Mouse (Mus musculus) heart, adult 8-10 months (tissue): Measurements from ENCODE around the gene Olfr877. TPM values are rescaled to one million over a fixed set of nuclear protein-coding genes. Genes with fewer than 3 reads are reported as not detected.

Experiments
- DNase-seq: peaks from one replicate; pipeline ENCODE4 v3.0.0; 2022; ENCODE audit warnings: low spot score
- total RNA-seq, 4 experiments: library from RNA; stranded (reverse); gene quantifications; 2 replicates each; pipeline ENCODE4 v1.2.4; 2022

Olfr877 gene
- total RNA-seq: not detected

DNA sequence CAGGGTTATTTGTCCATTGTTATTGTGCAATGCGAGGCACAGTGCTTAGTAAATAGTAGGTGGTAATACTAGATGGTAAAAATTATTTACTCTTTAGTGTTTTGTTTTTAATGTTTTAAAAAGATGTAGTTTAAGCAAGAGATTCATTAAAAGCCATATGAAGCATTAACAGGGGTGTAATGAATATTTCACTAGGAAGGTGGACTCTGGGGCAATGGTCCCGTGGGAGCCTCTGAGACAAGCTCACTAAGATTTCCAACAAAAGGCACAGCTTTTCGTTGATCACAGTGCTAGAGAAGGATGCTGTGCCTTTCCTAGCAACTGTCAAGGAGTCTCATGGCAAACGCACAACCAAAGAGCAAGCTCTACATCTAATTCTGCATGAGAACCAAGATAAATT is at the start of gene Olfr877:
Olfr877 (plus strand) TSS at position 301 of the 400 bp plus-strand sequence.
- no peak for DNase-seq

DNA sequence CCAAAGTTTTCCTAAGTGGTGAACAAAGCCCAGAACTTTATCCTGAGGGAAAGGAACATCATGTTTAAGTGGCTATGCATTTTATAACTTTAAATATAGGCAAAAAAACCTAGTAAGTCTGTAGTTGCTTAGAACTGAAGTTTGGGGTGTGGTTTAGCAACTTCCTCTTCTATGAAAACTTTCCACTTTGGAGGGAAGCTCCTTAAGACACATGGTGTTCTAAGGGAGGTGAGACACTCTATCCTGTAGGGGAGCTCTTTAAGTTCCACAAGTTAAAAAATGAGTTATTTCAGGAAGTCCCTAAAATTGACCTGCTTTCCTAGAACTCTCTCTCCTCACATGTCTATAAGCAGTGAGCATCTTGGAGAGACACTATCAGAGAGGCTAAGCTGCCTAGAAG is 46.8 kb upstream of the Olfr877 start:
- no peak for DNase-seq

DNA sequence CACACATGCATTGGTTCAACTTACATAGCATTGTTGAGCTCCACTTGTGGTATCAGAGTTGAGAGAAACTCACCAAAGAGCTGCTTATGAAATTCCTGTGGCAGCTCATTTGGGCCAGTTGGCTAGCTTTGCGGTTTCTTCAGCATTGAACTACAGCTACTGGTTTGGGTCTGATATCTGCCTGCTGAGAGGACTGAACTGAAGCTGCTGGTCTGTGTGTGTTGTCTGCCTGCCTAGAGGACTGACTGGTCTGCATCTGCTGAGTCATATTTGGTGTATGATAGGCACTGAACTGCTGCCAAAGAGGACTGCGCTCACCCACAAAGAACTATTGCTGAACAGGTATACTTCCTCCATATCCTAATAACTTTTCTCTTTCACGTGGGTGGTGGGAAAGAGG is 45.6 kb upstream of the Olfr877 start:
- DNase-seq: no peak

DNA sequence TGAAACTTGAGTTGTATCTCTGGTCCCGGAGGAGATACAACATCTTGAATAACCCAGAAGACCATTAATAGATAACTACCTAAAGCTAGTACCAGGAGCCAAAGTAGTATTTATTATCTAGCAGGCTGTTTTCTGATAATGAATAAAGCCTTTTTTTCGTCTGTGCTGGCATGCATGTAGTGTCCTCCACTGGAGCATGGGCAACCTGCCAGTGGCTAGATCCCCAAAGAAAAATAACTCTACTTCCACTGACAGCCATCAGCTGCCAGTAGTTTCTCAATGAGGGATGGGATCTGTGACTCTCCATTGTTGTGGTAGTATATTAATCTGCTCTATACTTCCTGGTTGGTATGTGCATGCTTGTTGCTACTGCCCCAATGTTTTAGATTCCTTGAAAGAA is 45.1 kb upstream of the Olfr877 start:
- no peak for DNase-seq

DNA sequence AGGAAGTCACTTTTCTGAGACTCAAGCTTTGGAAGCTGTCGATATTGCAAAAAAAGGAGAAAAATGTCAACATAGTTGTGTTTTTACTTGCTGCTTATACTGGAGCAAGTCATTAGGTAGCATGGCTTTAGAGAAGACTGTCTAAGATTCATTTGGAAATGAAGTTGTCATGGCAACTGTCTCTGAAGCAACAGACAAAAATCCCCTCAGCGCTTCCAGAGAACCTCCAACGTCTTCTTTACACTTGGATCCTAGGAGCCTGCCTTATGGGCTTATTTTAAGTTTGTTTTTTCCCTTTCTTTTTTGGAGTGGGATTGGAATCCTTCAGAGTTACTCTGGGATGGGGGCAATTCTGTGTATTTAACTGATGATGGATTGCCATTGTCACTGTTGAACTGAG is 39.4 kb upstream of the Olfr877 start:
- no peak for DNase-seq

DNA sequence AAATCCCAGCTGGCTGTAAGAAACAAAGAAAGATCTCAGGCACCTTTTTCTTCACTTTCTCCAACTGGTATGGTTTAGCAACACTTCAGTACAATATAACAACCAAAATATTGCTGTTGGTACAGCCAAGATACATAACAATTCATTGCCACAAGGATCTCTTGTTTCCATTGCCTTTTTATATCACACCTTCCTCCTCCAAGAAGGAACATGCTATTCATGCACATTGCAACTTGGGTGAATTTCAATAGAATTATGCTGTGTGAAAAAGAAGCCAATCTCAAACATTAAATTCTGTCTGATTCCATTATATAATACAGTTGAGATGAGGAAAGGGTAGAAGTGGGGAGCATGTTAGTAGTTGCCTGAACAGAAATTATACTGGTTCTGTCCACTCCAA is 24.2 kb upstream of the Olfr877 start:
- no peak for DNase-seq

DNA sequence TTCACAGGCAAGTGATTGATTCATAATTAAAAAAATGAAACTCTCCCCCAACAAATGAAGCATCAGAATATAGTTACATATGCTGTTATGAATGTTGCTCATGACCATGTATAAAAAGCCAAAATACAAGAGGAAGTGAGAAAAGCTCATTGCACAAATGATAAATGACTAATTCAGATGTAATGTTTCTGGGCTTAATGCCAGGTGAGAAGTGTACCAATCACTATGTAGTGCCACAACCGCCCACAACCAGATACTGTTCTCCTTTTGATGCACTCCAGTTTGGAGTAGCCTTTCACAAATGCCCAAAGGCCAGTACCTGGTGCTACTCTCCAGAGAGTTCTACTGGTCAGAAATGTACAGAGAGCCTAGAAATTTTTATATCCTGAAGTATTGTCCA is 20.7 kb upstream of the Olfr877 start:
- DNase-seq: no peak

DNA sequence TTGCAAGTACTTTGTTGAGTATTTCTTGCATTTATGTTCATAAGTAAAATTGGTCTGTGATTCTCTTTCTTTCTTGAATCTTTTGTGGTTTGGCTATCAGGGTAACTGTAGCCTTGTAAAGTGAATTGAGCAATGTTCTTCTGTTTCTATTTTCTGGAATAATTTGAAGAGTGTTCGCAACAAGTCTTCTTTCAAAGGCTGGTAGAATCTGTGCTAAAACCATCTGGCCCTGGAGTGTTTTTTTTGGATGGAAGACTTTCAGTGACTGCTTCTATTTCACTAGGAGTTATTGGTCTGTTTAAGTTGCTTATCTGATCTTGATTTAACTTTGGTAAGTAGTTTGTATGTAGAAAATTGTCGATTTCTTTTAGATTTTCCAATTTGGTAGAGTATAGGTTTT is 4.8 kb upstream of the Olfr877 start:
- DNase-seq: no peak

DNA sequence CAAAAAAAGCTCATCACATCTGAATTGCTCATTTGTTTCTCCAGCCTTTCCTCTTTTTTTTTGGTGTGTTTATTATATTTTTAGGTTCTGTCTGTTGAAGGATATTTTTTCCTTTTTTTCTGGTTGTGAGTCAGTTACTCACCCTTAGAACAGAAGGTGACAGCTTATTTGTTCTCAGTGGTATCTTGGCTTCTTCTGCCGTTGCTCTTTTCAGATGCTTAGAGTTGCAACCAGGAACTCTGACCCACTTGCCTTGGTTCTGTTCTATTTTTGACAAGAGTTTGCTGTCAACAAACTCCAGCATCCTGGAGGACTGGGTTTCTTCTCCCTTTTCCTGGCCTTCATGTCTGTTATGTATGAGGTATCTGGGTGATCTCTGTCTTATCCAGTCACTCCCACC is 9.3 kb downstream of the Olfr877 start:
- no peak for DNase-seq

DNA sequence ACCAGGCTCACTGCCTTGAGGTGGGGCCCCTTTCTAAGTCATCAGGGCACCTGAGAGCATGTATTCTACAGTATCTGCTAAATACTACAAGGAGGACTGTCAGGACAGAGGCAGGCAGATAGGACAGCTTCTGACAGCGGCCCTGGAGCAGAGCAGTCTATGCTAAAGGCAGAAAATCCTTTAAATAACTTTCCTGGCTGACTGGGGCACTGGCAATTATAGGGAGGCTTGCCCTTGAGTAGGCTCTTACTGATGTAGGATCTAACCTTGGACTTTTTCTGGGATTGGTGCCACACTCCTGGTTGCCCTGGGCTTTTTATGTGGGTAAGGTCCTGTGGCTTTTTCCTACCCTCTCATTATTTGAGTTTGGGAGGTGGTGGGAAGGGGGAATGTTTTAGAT is 16.2 kb downstream of the Olfr877 start:
- DNase-seq: no peak

DNA sequence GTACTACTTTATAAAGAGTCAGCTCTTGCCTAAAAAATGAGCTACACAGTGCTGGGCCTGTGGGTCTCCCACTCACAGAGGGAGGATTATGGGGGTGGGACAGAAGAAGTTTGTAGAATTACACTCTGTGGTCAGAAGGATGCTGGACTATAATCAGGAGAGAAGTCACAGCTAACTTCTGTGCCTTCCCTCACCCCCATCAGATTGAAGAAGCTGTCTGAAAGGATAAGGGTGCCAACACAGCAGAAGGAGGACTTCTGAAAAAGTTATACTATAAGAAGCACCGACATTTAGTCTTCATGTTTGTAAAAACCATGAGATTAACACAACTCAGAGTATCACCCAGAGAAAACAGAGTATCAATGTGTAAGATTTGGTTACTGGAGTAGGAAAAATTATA is 17.0 kb downstream of the Olfr877 start:
- no peak for DNase-seq

DNA sequence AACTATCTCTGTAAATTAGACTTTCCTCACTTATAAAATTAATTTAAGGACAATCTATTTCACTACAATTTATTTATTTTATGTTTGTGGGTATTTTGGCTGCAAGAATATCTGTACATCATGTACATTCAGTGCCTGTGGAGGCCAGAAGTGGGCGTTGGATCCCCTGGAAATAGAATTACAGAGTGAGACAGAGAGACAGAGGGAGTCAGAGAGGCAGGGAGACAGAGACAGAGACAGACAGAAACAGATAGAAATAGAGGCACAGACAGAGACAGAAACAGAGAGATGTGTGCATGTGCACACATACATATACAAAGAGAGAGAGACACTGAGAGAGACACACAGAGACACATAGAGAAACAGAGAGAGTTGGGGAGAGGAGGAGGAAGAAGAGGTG is 17.5 kb downstream of the Olfr877 start:
- DNase-seq: no peak

DNA sequence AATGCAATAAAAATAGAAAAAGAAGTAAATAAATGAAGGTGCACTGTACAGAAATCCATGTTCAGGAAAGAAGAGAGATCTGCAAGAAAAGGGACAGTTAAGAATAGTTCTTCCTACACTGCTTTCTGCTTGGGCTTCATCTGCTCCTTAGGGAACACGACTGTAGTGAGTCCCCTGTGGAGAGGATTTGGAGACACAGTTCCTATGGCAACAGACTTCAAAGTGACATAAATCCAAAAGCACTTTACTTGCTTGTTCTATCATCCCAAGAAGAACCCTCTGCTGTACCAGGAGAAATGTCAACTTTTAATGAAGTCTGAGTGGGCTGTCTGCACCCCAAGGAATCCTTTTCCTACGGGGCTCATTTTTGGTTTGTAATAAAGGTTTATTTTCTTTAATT is 36.9 kb downstream of the Olfr877 start:
- DNase-seq: no peak

DNA sequence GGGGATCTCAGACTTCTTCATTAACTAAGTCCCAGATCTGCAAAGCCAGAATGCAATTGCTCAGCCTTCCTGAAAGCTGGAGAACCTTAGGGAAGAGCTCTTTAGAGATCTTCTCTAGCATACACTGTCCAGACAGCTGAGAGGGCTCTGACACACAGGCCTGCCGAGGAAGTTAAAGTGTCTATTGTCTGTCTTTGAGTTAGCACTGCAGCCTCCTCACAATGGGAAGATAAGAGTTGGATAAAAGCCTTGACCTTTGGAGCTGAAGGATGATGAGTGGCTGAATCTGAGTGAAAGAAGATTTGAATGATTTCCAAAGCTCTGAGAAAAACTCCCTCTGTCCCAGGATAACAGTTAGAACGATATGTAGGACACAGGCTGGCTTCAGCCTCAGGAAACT is 42.6 kb downstream of the Olfr877 start, which contains the start of gene Olfr145:
Olfr145 (plus strand) TSS at position 64 of the 400 bp plus-strand sequence.
- DNase-seq: no peak

DNA sequence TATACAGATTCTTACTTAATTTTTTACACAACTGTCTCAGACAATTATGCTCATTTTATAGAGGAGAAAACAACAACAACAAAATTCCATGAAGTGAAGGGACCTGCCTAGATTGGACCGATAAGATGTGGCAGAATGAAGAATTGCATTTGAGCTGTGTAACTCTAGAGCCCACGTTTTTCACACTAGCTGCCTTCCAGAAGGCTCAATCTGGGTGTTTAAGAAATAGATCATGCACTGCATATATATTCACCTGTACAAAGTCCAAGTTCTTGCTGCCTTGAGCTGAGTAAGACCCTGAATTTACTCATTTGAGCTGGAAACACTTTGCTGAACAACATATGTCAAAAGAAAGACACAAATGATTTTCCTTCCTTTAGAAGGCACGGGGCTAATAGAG is 51.5 kb downstream of the Olfr877 start:
- DNase-seq: no peak

Other genes with a start within 250 kb of the Olfr877 start
- 1 to 10 TPM; 2.7 to 3.6 (median 2.9) TPM for gene Spa17, start 240.5 kb upstream of the Olfr877 start, total RNA-seq
- 10 to 100 TPM; 29.8 to 35.8 (median 34.0) TPM for gene Tbrg1, start 197.0 kb upstream of the Olfr877 start, total RNA-seq
- gene Panx3, start 185.0 kb upstream of the Olfr877 start, total RNA-seq: not detected
- not detected for gene Olfr160, start 138.0 kb upstream of the Olfr877 start, total RNA-seq
- gene Olfr874, start 109.2 kb upstream of the Olfr877 start, total RNA-seq: not detected
- gene Olfr875, start 82.4 kb upstream of the Olfr877 start, total RNA-seq: not detected
- not detected for gene Olfr876, start 51.2 kb upstream of the Olfr877 start, total RNA-seq
- not detected for gene Olfr145, start 42.5 kb downstream of the Olfr877 start, total RNA-seq
- not detected for gene Olfr878, start 63.6 kb downstream of the Olfr877 start, total RNA-seq
- not detected for gene Olfr881, start 137.6 kb downstream of the Olfr877 start, total RNA-seq
- not detected for gene Olfr883, start 171.5 kb downstream of the Olfr877 start, total RNA-seq
- not detected for gene Olfr884, start 192.3 kb downstream of the Olfr877 start, total RNA-seq
- gene Olfr885, start 207.1 kb downstream of the Olfr877 start, total RNA-seq: not detected
- not detected for gene Olfr887, start 229.8 kb downstream of the Olfr877 start, total RNA-seq